Mouse (Mus musculus): ENCODE data around the gene Slc25a47.
A peak's percentile ranks its signal among the peaks of the same experiment; 100 is the strongest.

Gene Slc25a47

DNA sequence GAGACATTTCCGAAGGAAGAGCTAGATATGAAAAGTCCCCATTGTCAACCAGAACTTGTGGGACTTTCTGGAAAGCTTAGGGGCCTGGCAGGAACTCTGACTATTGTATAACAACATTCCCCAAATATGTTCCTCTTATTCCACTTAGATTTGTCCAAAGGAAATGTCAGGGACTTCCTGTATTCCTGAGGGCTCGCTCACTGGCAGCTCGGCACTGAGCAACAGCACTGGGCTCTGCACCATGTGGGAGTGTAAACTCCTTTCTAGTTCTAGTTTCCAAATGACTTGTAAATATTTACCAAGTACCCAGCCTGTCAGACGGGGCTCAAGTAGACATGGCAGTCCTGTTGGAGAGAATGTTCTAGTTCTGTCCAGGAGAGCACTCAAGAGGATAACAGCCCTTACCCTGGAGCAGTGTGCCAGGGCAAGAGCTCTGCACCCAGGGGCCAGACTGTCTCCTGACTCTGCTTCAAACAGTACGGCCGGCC, 29.2 kb downstream of the Slc25a47 start:
- DNase-seq (ENCODE audit: low read depth) = no peak

GRCm38 (mm10) chr12:108869575-108869974, 33.7 kb downstream of the Slc25a47 start:
- peak; percentile 31 for DNase-seq (ENCODE audit: low read depth)

GRCm38 (mm10) chr12:108873122-108873521, 37.3 kb downstream of the Slc25a47 start:
- DNase-seq (ENCODE audit: low read depth) = no peak

DNA sequence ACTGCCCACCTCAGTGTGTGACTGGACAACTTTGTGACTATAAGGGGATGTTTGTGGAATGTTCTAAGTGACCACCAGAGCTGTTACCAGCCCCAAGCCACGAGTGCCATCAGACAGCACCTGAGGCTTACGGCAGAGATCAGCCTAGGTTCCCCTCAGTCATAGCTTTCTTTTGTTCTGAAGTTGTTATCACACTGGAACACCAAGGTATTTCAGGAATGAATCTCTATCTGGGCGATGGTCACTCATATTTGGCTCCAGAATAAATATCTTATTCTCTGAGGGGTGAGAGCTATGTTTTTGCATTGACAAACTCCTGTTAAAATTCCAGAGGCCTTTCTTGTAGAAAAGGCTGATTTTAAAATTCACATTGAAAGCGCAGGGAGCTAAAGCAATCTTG, 43.3 kb downstream of the Slc25a47 start:
- no peak for DNase-seq (ENCODE audit: low read depth)

- DNase-seq (ENCODE audit: low read depth) = no peak
Observed at GRCm38 (mm10) chr12:108880606-108881005, 44.8 kb downstream of the Slc25a47 start.

- DNase-seq (ENCODE audit: low read depth) = no peak
Observed at GRCm38 (mm10) chr12:108881192-108881591, 45.3 kb downstream of the Slc25a47 start.

DNA sequence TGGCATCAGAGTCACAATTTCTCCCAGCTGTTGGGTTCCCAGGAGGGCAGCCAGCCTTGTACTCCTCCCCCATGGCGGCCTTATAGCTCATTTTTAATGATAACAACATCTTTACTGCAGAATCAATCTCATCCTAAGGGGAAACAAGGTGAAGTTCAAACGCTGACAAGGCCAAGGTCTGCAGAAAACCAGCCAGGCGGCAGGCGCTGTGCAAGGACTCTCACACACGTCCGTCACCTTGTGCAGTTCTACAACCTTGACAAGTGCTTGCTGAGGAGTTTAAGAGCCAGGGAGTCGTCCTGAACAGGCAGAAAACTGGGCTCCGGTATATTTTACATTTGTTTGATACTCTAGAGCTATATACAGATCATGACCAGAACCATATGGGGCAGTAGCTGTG, 46.9 kb downstream of the Slc25a47 start:
- DNase-seq (ENCODE audit: low read depth) = no peak

- no peak for DNase-seq (ENCODE audit: low read depth)
Observed at GRCm38 (mm10) chr12:108885906-108886305, 50.1 kb downstream of the Slc25a47 start.

DNA sequence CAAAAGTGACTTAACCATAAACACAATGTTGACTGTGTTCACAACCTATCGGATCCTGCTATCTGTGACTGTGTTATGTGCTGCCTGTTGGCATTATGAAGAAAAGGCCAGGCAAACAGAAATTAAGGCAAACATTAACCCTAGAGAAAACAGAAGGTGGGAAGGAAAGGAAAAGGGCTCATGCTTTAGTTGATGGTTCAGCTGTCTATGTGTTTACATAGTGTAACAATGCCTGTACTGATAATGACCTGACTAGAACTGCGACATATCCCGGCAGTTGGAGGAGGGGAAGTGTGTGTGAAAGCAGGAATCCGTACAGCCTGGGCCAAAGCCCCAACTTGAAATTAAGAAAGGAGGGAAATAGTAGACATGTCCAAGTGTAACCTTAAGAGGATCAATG, 51.2 kb downstream of the Slc25a47 start:
- no peak for DNase-seq (ENCODE audit: low read depth)

DNA sequence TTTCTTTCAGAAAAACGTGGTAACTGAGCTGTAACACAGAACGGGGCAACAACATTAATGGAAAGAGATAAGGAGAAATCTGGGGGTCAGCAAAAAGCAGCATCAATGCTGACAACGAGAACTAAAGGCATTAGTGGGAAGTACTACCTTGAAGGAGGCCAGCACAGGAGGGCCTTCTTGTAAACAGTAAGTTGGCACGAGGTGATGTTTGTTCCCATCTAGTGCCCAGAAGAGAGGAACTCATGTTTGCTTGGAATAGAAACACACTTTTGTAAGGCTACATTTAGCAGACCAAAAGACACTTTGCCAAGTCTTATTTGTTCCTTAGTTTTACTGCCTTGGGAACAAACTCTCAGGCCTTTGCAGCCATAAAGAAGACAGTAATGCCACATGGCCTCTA, 52.8 kb downstream of the Slc25a47 start:
- DNase-seq (ENCODE audit: low read depth) = no peak

GRCm38 (mm10) chr12:108892989-108893714, 57.3 kb downstream of the Slc25a47 start, which contains the start of gene Wdr25:
Wdr25 (plus strand) TSS chr12:108893631.
- peak; percentile 81 for DNase-seq (ENCODE audit: low read depth)

DNA sequence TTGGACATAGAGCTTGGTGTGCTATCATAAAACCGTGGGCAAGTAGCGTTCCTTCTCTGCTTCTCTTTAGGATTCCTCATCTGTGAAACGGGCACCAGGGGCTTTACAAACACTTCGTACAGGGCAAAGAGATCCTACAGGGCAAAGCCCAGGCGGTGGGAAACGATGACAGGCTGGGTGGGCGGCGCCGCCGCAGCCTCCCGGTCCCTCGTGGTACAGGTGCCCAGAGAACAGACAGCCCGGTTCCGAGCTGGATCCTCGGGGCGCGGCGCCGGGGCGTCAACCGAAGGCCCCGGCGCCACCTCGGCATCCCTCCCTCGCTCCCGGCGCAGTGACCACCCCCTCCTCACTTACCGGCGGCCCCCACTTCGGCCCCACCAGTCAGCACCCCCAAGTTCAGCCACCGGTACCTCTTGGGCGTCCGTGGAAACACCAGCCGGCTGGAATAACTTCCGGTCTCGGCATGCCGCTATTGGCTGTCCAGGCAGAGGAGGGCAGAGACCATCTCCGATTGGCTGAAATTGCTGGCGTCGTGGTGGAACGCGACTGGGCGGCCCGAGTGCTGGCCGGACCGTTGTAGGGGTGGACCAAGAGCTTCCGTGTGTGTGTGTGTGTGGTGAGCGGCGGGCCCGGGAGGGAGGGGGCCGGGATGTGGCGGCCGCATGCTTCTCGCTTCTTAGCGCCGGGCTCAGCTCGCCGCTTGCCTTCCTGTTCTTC, 58.0 kb downstream of the Slc25a47 start, which contains the start of gene Wars:
Gene Wars (minus strand): TSS at position 460 of the 717 bp plus-strand sequence.
- DNase-seq (ENCODE audit: low read depth) = peak; percentile 94

DNA sequence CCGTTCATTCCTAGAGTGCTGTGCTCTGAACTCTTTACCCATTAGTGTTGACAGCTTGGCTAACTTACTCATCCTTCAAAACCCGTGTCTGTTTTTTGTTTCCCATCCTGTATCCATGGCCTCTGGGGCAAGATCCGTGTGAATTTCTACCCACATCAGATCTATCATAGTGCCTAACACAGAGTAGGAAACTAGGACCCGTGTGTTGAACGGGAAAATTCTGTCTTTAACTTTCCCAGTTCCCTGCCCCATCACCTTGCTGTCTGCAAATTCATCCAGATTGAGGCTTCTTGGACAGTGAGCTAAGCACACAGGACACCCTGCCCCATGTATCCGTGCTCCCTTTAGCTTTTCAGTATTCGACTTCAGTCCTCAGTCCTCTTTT, 58.6 kb downstream of the Slc25a47 start:
- DNase-seq (ENCODE audit: low read depth) = no peak

DNA sequence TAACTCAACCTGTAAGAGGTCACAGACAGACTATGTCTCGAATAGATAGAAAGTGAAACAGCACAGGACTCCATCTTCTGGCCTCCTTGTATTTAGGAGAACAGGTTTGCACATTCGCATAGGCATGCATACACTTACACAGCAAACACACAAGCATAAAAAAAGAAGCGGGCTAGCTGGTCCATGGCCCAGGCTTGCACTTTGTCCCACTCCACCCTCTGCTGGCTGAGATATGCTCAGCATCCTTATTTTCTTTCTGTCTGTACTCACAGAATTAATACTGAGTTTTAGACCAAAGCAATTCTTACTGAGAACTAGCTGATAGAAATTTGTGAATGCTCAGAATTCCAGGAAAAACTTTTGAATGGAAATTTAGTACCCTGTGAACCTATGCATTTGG, 60.2 kb downstream of the Slc25a47 start:
- DNase-seq (ENCODE audit: low read depth) = peak; percentile 47

DNA sequence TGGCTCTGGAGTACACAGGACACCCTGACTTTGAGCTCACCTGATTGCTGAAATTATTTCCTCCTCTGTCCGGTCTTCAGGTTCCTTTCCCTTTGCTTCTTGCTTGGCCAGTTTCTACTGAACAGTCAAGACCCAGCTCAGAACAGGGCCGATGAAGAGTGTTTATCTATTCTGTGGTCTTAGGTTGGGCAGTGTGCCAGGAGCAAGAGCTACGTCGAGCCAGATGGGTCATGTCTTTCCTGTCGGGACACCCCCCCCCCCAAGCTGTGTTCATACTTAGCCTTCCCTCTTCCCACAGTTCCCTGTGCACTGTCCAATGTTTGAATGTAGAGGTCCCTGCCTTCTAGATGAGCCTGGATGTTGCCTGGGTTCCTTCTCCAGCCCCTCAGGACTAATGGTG, 65.5 kb downstream of the Slc25a47 start:
- no peak for DNase-seq (ENCODE audit: low read depth)

GRCm38 (mm10) chr12:108902940-108903339, 67.1 kb downstream of the Slc25a47 start:
- DNase-seq (ENCODE audit: low read depth) = peak; percentile 68

DNA sequence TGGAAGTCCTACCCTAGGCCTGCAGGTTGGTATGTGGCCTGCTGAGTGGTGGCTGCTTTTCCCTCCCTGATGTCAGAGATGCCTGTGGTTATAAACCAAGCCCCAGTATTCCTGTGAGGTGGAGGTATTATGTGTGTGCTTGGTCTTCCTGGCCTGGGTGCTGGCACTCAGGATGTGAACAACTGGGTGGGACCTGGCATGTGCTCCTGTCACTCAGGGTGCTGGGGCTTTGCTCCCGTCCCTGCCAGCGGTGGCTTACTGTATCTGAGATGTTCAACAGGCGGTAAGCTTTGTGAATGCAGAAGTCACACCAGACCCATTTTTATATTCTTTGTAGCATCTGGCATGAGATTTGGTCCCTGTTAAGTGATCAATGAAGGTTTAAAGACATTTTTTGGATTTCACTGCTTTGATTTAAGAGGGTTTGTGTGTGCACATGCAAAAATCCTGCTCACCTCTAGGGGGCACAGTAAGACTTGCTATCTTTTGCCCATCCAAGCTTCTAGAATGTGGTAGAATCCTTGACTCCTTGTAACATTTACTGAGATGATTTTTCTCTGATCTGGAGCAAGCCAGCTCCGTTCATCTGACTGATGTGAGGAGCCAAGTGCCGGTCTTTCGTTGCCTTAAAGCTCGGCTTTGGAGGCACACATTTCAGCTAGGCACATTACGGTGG, 67.9 kb downstream of the Slc25a47 start:
- DNase-seq (ENCODE audit: low read depth) = peak; percentile 50

GRCm38 (mm10) chr12:108904276-108904653, 68.4 kb downstream of the Slc25a47 start:
- DNase-seq (ENCODE audit: low read depth) = no peak

DNA sequence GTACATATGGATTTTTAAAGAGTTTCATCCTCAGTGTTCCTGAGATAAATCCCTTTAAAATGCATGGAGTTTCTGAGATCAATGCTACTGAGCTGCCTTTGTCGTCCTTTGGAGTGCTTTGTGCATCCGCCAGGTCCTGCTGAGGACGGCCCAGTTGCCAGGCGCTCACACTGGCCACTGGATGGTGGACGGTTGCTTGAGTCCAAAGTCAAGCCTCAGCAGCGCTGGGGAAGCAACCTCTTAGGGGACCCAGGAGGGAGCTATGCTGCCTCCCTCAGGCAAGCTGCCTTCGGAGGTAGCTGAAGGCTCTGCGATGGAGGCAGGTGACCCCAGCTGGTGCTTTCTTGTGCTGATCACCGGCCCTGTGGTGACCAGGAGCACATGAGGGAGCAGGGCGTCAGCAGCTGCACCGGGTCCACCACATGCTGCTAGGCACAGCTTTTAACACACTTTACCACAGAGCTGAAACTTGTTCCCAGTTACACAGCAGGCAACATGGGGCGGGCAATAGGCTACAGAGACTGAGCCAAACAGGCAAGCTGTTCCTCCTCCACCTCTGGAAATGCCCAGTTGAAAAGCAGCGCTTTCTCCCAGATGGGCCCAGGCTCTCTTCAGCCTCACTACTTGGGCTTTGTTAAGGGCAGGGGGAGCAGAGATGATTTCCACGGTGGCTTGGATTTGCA, 69.9 kb downstream of the Slc25a47 start:
- no peak for DNase-seq (ENCODE audit: low read depth)

DNA sequence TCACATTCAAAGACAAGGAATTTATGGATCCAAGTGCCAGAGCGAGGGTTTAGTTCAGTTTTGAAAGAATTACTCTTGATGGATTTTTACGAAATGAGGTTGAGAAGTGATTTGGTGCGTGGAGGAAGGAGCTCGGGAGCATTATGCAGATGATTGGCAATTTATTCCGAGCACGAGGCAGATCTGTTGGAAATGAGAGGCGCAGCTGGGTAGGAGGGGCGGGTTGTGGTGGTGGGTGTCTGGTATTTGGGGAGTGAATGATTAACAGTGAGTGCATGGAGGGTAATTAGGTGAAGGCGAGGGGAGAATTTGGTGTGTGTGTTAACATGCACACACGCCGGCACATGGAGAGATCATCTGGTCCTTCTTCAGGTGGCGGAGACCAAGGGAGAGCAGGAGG, 70.6 kb downstream of the Slc25a47 start:
- no peak for DNase-seq (ENCODE audit: low read depth)

Measured in induced T-regulatory cell, adult 2 months (primary cell).